22 mouse cellular contexts compared by ENCODE assay signal in genomic region chr10:77470763-77471162, GRCm38 (mm10). TPM values are rescaled to one million over a fixed set of nuclear protein-coding genes. Genes with fewer than 3 reads are reported as not detected.
DNase-seq lines count a peak whose midpoint lies in the region; TF ChIP-seq lines count a peak whose summit lies in the region.
"Had no signal": no experiment of that assay in that cellular context is flagged by ENCODE, and none has a peak within 500 bp of the region (broad histone marks: within the 10 kb centered on the region; RNA-seq: fewer than 3 reads in every experiment).

No protein-coding gene starts in this region.

- H3K79me2 ChIP-seq in myocyte (ENCODE audit: control insufficient read depth, insufficient read depth) = no peaks in the 10 kb centered on the region

- no peak overlapping the region for H3K4me3 ChIP-seq in gastrocnemius, adult 2 months
- no peak overlapping the region for H3K4me3 ChIP-seq in myocyte
- H3K4me3 ChIP-seq: embryonic facial prominence, embryonic 13.5 days; heart, embryonic 12.5 days; hindbrain, embryonic 10.5 days; left cerebral cortex, adult 2 months; limb, embryonic 12.5 days had no signal

- no peaks in the 10 kb centered on the region for H3K27me3 ChIP-seq in myocyte (ENCODE audit: control insufficient read depth, insufficient read depth, insufficient read length)
- H3K27me3 ChIP-seq: embryonic facial prominence, embryonic 13.5 days; heart, embryonic 12.5 days; limb, embryonic 12.5 days had no signal

- H3K27ac ChIP-seq in gastrocnemius, adult 2 months = peak overlapping the region; percentile 20; the same call in 1 of the 2 replicates
- H3K27ac ChIP-seq: embryonic facial prominence, embryonic 13.5 days; hindbrain, embryonic 10.5 days; hindbrain, postnatal 0 days; left cerebral cortex, adult 2 months; limb, embryonic 12.5 days; macrophage had no signal

- H3K36me3 ChIP-seq in myocyte (ENCODE audit: control insufficient read depth, insufficient read depth) = no peaks in the 10 kb centered on the region
- H3K36me3 ChIP-seq: embryonic facial prominence, embryonic 13.5 days; heart, embryonic 12.5 days; hindbrain, embryonic 10.5 days; limb, embryonic 12.5 days had no signal

- peak; percentile 86 to 87 for DNase-seq in cerebellum, adult 18-20 months
- peak; percentile 92 for DNase-seq in cerebellum, adult 9-11 months
- DNase-seq in gastrocnemius, adult 2 months = peak; percentile 92
- DNase-seq in left cerebral cortex, adult 11 months (ENCODE audit: low spot score) = no peak
- no peak for DNase-seq in layer of hippocampus, adult 11-12 months (ENCODE audit: low spot score)
- DNase-seq in left cerebral cortex, adult 9 months (ENCODE audit: low spot score in 2 of 2) = no peak
- DNase-seq: adrenal gland, adult 2 months; heart, postnatal 10 days; kidney, adult 9 months; kidney, postnatal 14 days; liver, postnatal 0 days; right cerebral cortex, postnatal 14 days; spleen, adult 18-20 months had no signal

- no peak for TF ChIP-seq CTCF in gastrocnemius, adult 2 months (IDR thresholded peaks at IDR 0.05)

- intact Hi-C loops in gastrocnemius, adult 2 months (cut with DNase I) = no loop called here

- TF ChIP-seq POLR2A in myocyte (IDR thresholded peaks at IDR 0.05; ENCODE audit: insufficient read length, low read depth) = no peak

- no peak overlapping the region for H3K4me2 ChIP-seq in myocyte (ENCODE audit: low read depth)
- H3K4me2 ChIP-seq: embryonic facial prominence, embryonic 13.5 days; heart, embryonic 12.5 days; limb, embryonic 12.5 days; liver, embryonic 11.5 days had no signal

- no peak overlapping the region for H3ac ChIP-seq in myocyte (ENCODE audit: control insufficient read depth, insufficient read length)

TF ChIP-seq in myocyte, 11 proteins besides CTCF, POLR2A, EP300 and RAD21:
- TF ChIP-seq CEBPB (IDR thresholded peaks at IDR 0.05; ENCODE audit: insufficient read depth, poor library complexity, severe bottlenecking) (peak; percentile 58; the same call in 1 of the 2 replicates), E2F4 (IDR thresholded peaks at IDR 0.05; ENCODE audit: insufficient read depth) (no peak), REST (IDR thresholded peaks at IDR 0.05; ENCODE audit: insufficient read depth, insufficient read length) (no peak), TCF12 (IDR thresholded peaks at IDR 0.05; ENCODE audit: insufficient read depth, poor library complexity, severe bottlenecking) (peak; percentile 71), SRF (IDR thresholded peaks at IDR 0.05; ENCODE audit: control insufficient read depth, insufficient read length, low read depth) (no peak), TCF3 (IDR thresholded peaks at IDR 0.05; ENCODE audit: insufficient read length, low read depth) (peak; percentile 92), MYOG (IDR thresholded peaks at IDR 0.05; ENCODE audit: control insufficient read depth in 1 of 3, insufficient read depth in 1 of 3, insufficient read length in 2 of 3, low read depth in 2 of 3) (peak; percentile 33 to 95 (median 63)), MYOD1 (IDR thresholded peaks at IDR 0.05; ENCODE audit: control insufficient read depth in 1 of 3, insufficient read length in 2 of 3, low read depth in 2 of 3) (peak; percentile 83 to 98 (median 94)), POLR2AphosphoS2 (IDR thresholded peaks at IDR 0.05; ENCODE audit: insufficient read length, low read depth) (no peak), MAX (IDR thresholded peaks at IDR 0.05; ENCODE audit: low read depth) (no peak)
TF ChIP-seq in myocyte: peak in this region for 5.

RNA-seq across cellular contexts. Expression of gene Fam207a, which starts 44.8 kb away (rescaled TPM):
- total RNA-seq in gastrocnemius, adult 2 months (2021) = 1 to 10 TPM; 5.4 to 8.4 TPM
- 34.4 TPM for polyA plus RNA-seq in myocyte (2012; fragmentation: generic; extraction: Trizol)

RNA-seq across cellular contexts. Expression of gene Adarb1, which starts 52.7 kb away (rescaled TPM):
- total RNA-seq in gastrocnemius, adult 2 months (2021) = 1 to 10 TPM; 6.6 to 8.9 TPM
- polyA plus RNA-seq in myocyte (2012; fragmentation: generic; extraction: Trizol) = 4.5 TPM

RNA-seq across cellular contexts. Expression of gene Itgb2, which starts 59.3 kb away (rescaled TPM):
- total RNA-seq in gastrocnemius, adult 2 months (2021) = 1 to 10 TPM in 1 of 2 experiments, under 1 TPM in 1; 0.92 to 1.8 TPM
- 1.3 TPM for polyA plus RNA-seq in myocyte (2012; fragmentation: generic; extraction: Trizol)

Comparison
In these comparisons a context has a peak if more than half of its experiments do, and no peak if none do; other contexts are left out.
1. DNase-seq: peak in cerebellum, adult 18-20 months (2 of 2), cerebellum, adult 9-11 months (single experiment) and gastrocnemius, adult 2 months (single experiment); none in left cerebral cortex, adult 11 months (single experiment), layer of hippocampus, adult 11-12 months (single experiment) and left cerebral cortex, adult 9 months (0 of 2).